Mouse (Mus musculus) myocyte (in vitro differentiated cells): ENCODE measurements around the gene Hnrnpa3.

Experiments
- MYOD1 ChIP-seq, 3 experiments: IDR thresholded peaks; one replicate each; pipeline ENCODE4 v1.6.1; 2011; ENCODE audit warnings: control low read depth in 2 of 3, low read depth in 2 of 3, mild to moderate bottlenecking in 2 of 3, moderate library complexity in 1 of 3; ENCODE audit not compliant: insufficient read length in 2 of 3, control insufficient read depth in 1 of 3
- MYOG ChIP-seq, 3 experiments: IDR thresholded peaks; one replicate each; pipeline ENCODE4 v1.6.1; 2011; ENCODE audit warnings: control low read depth in 2 of 3, low read depth in 2 of 3, mild to moderate bottlenecking in 2 of 3; ENCODE audit not compliant: insufficient read length in 2 of 3, control insufficient read depth in 1 of 3, insufficient read depth in 1 of 3
- POLR2A ChIP-seq: IDR thresholded peaks from one replicate; pipeline ENCODE4 v1.6.1; 2011; ENCODE audit warnings: low read depth, mild to moderate bottlenecking, control low read depth, moderate library complexity; ENCODE audit not compliant: insufficient read length
- POLR2AphosphoS2 ChIP-seq: IDR thresholded peaks from one replicate; pipeline ENCODE4 v1.6.1; 2011; ENCODE audit warnings: low read depth, control low read depth; ENCODE audit not compliant: insufficient read length
- REST ChIP-seq: IDR thresholded peaks from one replicate; pipeline ENCODE4 v1.6.1; 2011; ENCODE audit warnings: mild to moderate bottlenecking, control low read depth, moderate library complexity; ENCODE audit not compliant: insufficient read depth, insufficient read length
- TCF12 ChIP-seq: IDR thresholded peaks from one replicate; pipeline ENCODE4 v1.6.1; 2011; ENCODE audit warnings: mild to moderate bottlenecking, control low read depth; ENCODE audit not compliant: poor library complexity, insufficient read depth, severe bottlenecking
- USF1 ChIP-seq: IDR thresholded peaks from one replicate; pipeline ENCODE4 v1.6.1; 2011; ENCODE audit warnings: low read depth, mild to moderate bottlenecking, control low read depth, moderate library complexity

GRCm38 (mm10) chr2:75659629-75659960 is 534 bp downstream of the Hnrnpa3 start:
- TF ChIP-seq POLR2A (peak; percentile 42), TCF12 (no peak), MYOD1 (IDR thresholded peaks at IDR 0.05; ENCODE audit: control insufficient read depth in 1 of 3, insufficient read length in 2 of 3, low read depth in 2 of 3) (no peak), POLR2AphosphoS2 (peak; percentile 83), USF1 (no peak), REST (no peak), MYOG (IDR thresholded peaks at IDR 0.05; ENCODE audit: control insufficient read depth in 1 of 3, insufficient read depth in 1 of 3, insufficient read length in 2 of 3, low read depth in 2 of 3) (peak in 1 of 3 experiments; percentile 16)
